ENCODE assay signal across 8 mouse cellular contexts in genomic region chr1:157039016-157039835, GRCm38 (mm10).
DNase-seq lines count a peak whose midpoint lies in the region; ATAC-seq lines count a peak whose summit lies in the region.

No protein-coding gene starts in this region.

- peak overlapping the region; percentile 10; the same call in 1 of the 2 replicates for H3K9ac ChIP-seq in embryonic facial prominence, embryonic 14.5 days (ENCODE audit: low read depth, low read length)

- H3K9me3 ChIP-seq in embryonic facial prominence, embryonic 14.5 days (ENCODE audit: control insufficient read depth, low read length), result no peaks in the 10 kb centered on the region
- no peaks in the 10 kb centered on the region for H3K9me3 ChIP-seq in limb, embryonic 10.5 days (replicated peaks)

- WGBS in embryonic facial prominence, embryonic 14.5 days, result 4% methylated on average over 14 of the region's 14 CpGs
- 33% methylated on average over 14 of the region's 14 CpGs for WGBS in limb, embryonic 10.5 days

- no peaks in the 10 kb centered on the region for H3K36me3 ChIP-seq in embryonic facial prominence, embryonic 14.5 days (ENCODE audit: control insufficient read depth, insufficient read depth, low read length)
- H3K36me3 ChIP-seq in limb, embryonic 10.5 days, result no peaks in the 10 kb centered on the region

- H3K4me1 ChIP-seq in embryonic facial prominence, embryonic 14.5 days (ENCODE audit: control insufficient read depth, insufficient read depth, low read length), result peaks cover 23% of the 10 kb centered on the region
- peaks cover 16% of the 10 kb centered on the region for H3K4me1 ChIP-seq in limb, embryonic 10.5 days

- H3K27me3 ChIP-seq in embryonic facial prominence, embryonic 14.5 days (replicated peaks; ENCODE audit: control insufficient read depth, insufficient read depth, low read length), result no peaks in the 10 kb centered on the region
- no peaks in the 10 kb centered on the region for H3K27me3 ChIP-seq in limb, embryonic 10.5 days (ENCODE audit: low read depth, poor library complexity, severe bottlenecking)

- ATAC-seq in embryonic facial prominence, embryonic 14.5 days (ENCODE audit: low read depth), result peak; percentile 84

- DNase-seq in gastrocnemius, postnatal 10 days, result peak; percentile 31
- DNase-seq in gastrocnemius, adult 8-10 months (ENCODE audit: low spot score in 2 of 2), result no peak
- DNase-seq in adrenal gland, postnatal 25 days, result peak; percentile 61
- peak; percentile 90 for DNase-seq in embryonic facial prominence, embryonic 14.5 days (ENCODE audit: low spot score)
- DNase-seq in heart, postnatal 36 days, result peak; percentile 45 to 50
- DNase-seq in limb, embryonic 10.5 days (ENCODE audit: low spot score), result peak; percentile 31
- DNase-seq in mesoderm, embryonic 11.5 days (ENCODE audit: low read depth, low spot score), result peak; percentile 55
- peak; percentile 63 to 70 for DNase-seq in spleen, postnatal 36 days (ENCODE audit: low spot score in 2 of 2)

- H3K4me2 ChIP-seq in embryonic facial prominence, embryonic 14.5 days (ENCODE audit: low read depth, low read length), result peak overlapping the region; percentile 46

- peak overlapping the region; percentile 6; the same call in 1 of the 2 replicates for H3K4me3 ChIP-seq in embryonic facial prominence, embryonic 14.5 days (ENCODE audit: low read depth, low read length)
- no peak overlapping the region for H3K4me3 ChIP-seq in limb, embryonic 10.5 days

- intact Hi-C loops in heart, postnatal 36 days (cut with DNase I), result no loop called here

- peak overlapping the region; percentile 83 for H3K27ac ChIP-seq in embryonic facial prominence, embryonic 14.5 days (replicated peaks; ENCODE audit: low read depth, low read length)
- 0 out of 2 replicates have a peak overlapping the region, but pooled peaks have one; percentile 50 for H3K27ac ChIP-seq in limb, embryonic 10.5 days

Comparison
In these comparisons a context has a peak if more than half of its experiments do, and no peak if none do; other contexts are left out.
1. DNase-seq: peak in gastrocnemius, postnatal 10 days (single experiment), adrenal gland, postnatal 25 days (single experiment), embryonic facial prominence, embryonic 14.5 days (single experiment), heart, postnatal 36 days (2 of 2), limb, embryonic 10.5 days (single experiment), mesoderm, embryonic 11.5 days (single experiment) and spleen, postnatal 36 days (2 of 2); none in gastrocnemius, adult 8-10 months (0 of 2).